Mouse (Mus musculus) ES-Bruce4 (cell line): Measurements from ENCODE around the gene Smarcad1. TPM values are rescaled to one million over a fixed set of nuclear protein-coding genes. Genes with fewer than 3 reads are reported as not detected.

ENCODE experiments used
- H3K27ac ChIP-seq: 2 replicates; pipeline ENCODE4 v1.5.1; 2012; ENCODE audit warnings: low read length, inconsistent platforms; ENCODE audit not compliant: insufficient read depth
- H3K27me3 ChIP-seq: 2 replicates; pipeline ENCODE4 v1.6.1; 2012; ENCODE audit warnings: mild to moderate bottlenecking, low read length, inconsistent platforms; ENCODE audit not compliant: control insufficient read depth, poor library complexity, insufficient read depth, severe bottlenecking
- H3K36me3 ChIP-seq: 2 replicates; pipeline ENCODE4 v1.6.1; 2012; ENCODE audit warnings: inconsistent platforms, mild to moderate bottlenecking, low read length, moderate library complexity; ENCODE audit not compliant: control insufficient read depth, poor library complexity, insufficient read depth, severe bottlenecking
- H3K4me1 ChIP-seq: one replicate; pipeline ENCODE4 v1.8.1; 2011; ENCODE audit warnings: low read length; ENCODE audit not compliant: control insufficient read depth, insufficient read depth
- H3K4me3 ChIP-seq: 2 replicates; pipeline ENCODE4 v1.5.1; 2011; ENCODE audit warnings: low read depth, mild to moderate bottlenecking, low read length
- H3K9ac ChIP-seq: 2 replicates; pipeline ENCODE4 v1.6.1; 2012; ENCODE audit warnings: low read depth, mild to moderate bottlenecking, inconsistent platforms; ENCODE audit not compliant: poor library complexity, severe bottlenecking
- H3K9me3 ChIP-seq: replicated peaks from 2 replicates; pipeline ENCODE4 v1.6.1; 2012; ENCODE audit warnings: mild to moderate bottlenecking, low read length, inconsistent platforms; ENCODE audit not compliant: control insufficient read depth, poor library complexity, insufficient read depth, severe bottlenecking
- CTCF ChIP-seq: IDR thresholded peaks from one replicate; pipeline ENCODE4 v1.8.1; 2011; ENCODE audit warnings: low read depth, low read length
- EP300 ChIP-seq: IDR thresholded peaks from 2 replicates; pipeline ENCODE4 v1.6.1; 2011; ENCODE audit warnings: low read depth, low read length; ENCODE audit not compliant: insufficient read depth
- POLR2A ChIP-seq: IDR thresholded peaks from one replicate; pipeline ENCODE4 v1.8.1; 2011; ENCODE audit warnings: low read length; ENCODE audit not compliant: insufficient read depth
- polyA plus RNA-seq: library from polyadenylated mRNA; stranded (reverse); fragments of >200 nt; gene quantifications from 2 replicates; pipeline ENCODE4 v1.2.4, GENCODE M21; 2011; ENCODE audit warnings: low read depth; ENCODE audit not compliant: missing spikeins, insufficient read depth, insufficient read length

Gene Smarcad1
- polyA plus RNA-seq, 1 experiment: 139 TPM

- Histone ChIP-seq H3K27ac (peak overlapping the region; percentile 100), H3K9ac (peak overlapping the region; percentile 82)
- TF ChIP-seq EP300: peak; percentile 100
- TF ChIP-seq CTCF: no peak
These were observed 17.7 kb upstream of the Smarcad1 start for GRCm38 (mm10) chr6:65024668-65025067.

GRCm38 (mm10) chr6:65025130-65025529 is 17.3 kb upstream of the Smarcad1 start:
- H3K9me3 ChIP-seq: peaks cover 17% of the 10 kb centered on the region; the same call in 1 of the 2 replicates
- peak overlapping the region; percentile 82 for H3K9ac ChIP-seq
- no peaks in the 10 kb centered on the region for H3K27me3 ChIP-seq
- H3K36me3 ChIP-seq: peaks cover 5% of the 10 kb centered on the region
- peak overlapping the region; percentile 100 for H3K27ac ChIP-seq
- peaks cover 3% of the 10 kb centered on the region for H3K4me1 ChIP-seq
- no peak for TF ChIP-seq EP300
- TF ChIP-seq CTCF: no peak
- no peak for TF ChIP-seq POLR2A
- H3K4me3 ChIP-seq: no peak overlapping the region

More at GRCm38 (mm10) chr6:65024668-65025067, 17.7 kb upstream of the Smarcad1 start:
- no peaks in the 10 kb centered on the region for H3K27me3 ChIP-seq
- peaks cover 3% of the 10 kb centered on the region for H3K4me1 ChIP-seq
- H3K36me3 ChIP-seq: peaks cover 7% of the 10 kb centered on the region
- no peak overlapping the region for H3K4me3 ChIP-seq
- peaks cover 21% of the 10 kb centered on the region for H3K9me3 ChIP-seq

- Histone ChIP-seq H3K4me3 (no peak overlapping the region), H3K9me3 (peaks cover 16% of the 10 kb centered on the region), H3K9ac (no peak overlapping the region), H3K36me3 (no peaks in the 10 kb centered on the region), H3K27ac (no peak overlapping the region; the same call in 1 of the 2 replicates), H3K27me3 (no peaks in the 10 kb centered on the region), H3K4me1 (no peaks in the 10 kb centered on the region)
- TF ChIP-seq EP300 (no peak), CTCF (no peak), POLR2A (no peak)
These were observed 7.7 kb upstream of the Smarcad1 start for GRCm38 (mm10) chr6:65034661-65035060.

GRCm38 (mm10) chr6:65035469-65035868 is 6.9 kb upstream of the Smarcad1 start:
- Histone ChIP-seq H3K9ac (no peak overlapping the region), H3K36me3 (no peaks in the 10 kb centered on the region), H3K27ac (no peak overlapping the region), H3K4me3 (no peak overlapping the region), H3K9me3 (peaks cover 16% of the 10 kb centered on the region), H3K27me3 (no peaks in the 10 kb centered on the region), H3K4me1 (no peaks in the 10 kb centered on the region)
- no peak for TF ChIP-seq EP300
- no peak for TF ChIP-seq POLR2A
- TF ChIP-seq CTCF: no peak

GRCm38 (mm10) chr6:65041932-65042331 is 451 bp upstream of the Smarcad1 start:
- 0 out of 2 replicates have a peak overlapping the region, but pooled peaks have one; percentile 29 for H3K4me3 ChIP-seq
- peak overlapping the region; percentile 60; the same call in 1 of the 2 replicates for H3K27ac ChIP-seq
- H3K9me3 ChIP-seq: no peaks in the 10 kb centered on the region
- no peaks in the 10 kb centered on the region for H3K27me3 ChIP-seq
- peak overlapping the region; percentile 95 for H3K9ac ChIP-seq
- H3K4me1 ChIP-seq: no peaks in the 10 kb centered on the region
- peaks cover 32% of the 10 kb centered on the region for H3K36me3 ChIP-seq
- TF ChIP-seq CTCF (no peak), EP300 (no peak), POLR2A (no peak)

- peak overlapping the region; percentile 95 for H3K9ac ChIP-seq
- no peaks in the 10 kb centered on the region for H3K4me1 ChIP-seq
- H3K36me3 ChIP-seq: peaks cover 38% of the 10 kb centered on the region
- H3K27me3 ChIP-seq: no peaks in the 10 kb centered on the region
- TF ChIP-seq CTCF (no peak), POLR2A (no peak), EP300 (no peak)
- peak overlapping the region; percentile 91 for H3K4me3 ChIP-seq
- H3K9me3 ChIP-seq: no peaks in the 10 kb centered on the region
- H3K27ac ChIP-seq: peak overlapping the region; percentile 86
These were observed 858 bp downstream of the Smarcad1 start for GRCm38 (mm10) chr6:65043241-65043640.
